Mouse (Mus musculus) intestine, embryonic 14.5 days (tissue): ENCODE measurements at regions not wholly inside any gene's neighbourhood (a gene's known extent, or its start where the extent isn't known, plus 50 kb on each side); places are given as distances from the start of the nearest gene placed in this dataset.

Experiments used
- ATAC-seq: fragments of 200-750 bp; cut with Nextera tagmentation; replicated peaks from 2 replicates; pipeline ENCODE4 v1.8.0; 2017; ENCODE audit warnings: low read depth, moderate number of reproducible peaks, moderate TSS enrichment, moderate library complexity; ENCODE audit not compliant: low FRiP score, low TSS enrichment
- DNase-seq: peaks from one replicate; pipeline ENCODE4 v3.0.0-alpha.2; 2018; ENCODE audit warnings: low spot score
- H3K27ac ChIP-seq: fragments of 300-500 bp; sonication (generic); 2 replicates; pipeline ENCODE4 v1.5.1; 2014; ENCODE audit warnings: low read depth, mild to moderate bottlenecking, control low read depth
- H3K27me3 ChIP-seq: fragments of 300-500 bp; sonication (generic); replicated peaks from 2 replicates; pipeline ENCODE4 v1.6.1; 2014; ENCODE audit warnings: low read length, control low read depth; ENCODE audit not compliant: control insufficient read depth, insufficient read depth
- H3K36me3 ChIP-seq: fragments of 300-500 bp; sonication (generic); 2 replicates; pipeline ENCODE4 v1.6.1; 2014; ENCODE audit warnings: low read length, control low read depth; ENCODE audit not compliant: control insufficient read depth, insufficient read depth
- H3K4me1 ChIP-seq: fragments of 300-500 bp; sonication (generic); replicated peaks from 2 replicates; pipeline ENCODE4 v1.6.1; 2014; ENCODE audit warnings: low read length, control low read depth, mixed read lengths; ENCODE audit not compliant: control insufficient read depth, insufficient read depth
- H3K4me2 ChIP-seq: fragments of 300-500 bp; sonication (generic); 2 replicates; pipeline ENCODE4 v1.6.1; 2014; ENCODE audit warnings: low read length
- H3K4me3 ChIP-seq: fragments of 300-500 bp; sonication (generic); 2 replicates; pipeline ENCODE4 v1.5.1; 2014; ENCODE audit warnings: low read depth, low read length, control low read depth, mixed read lengths
- H3K9ac ChIP-seq: fragments of 300-500 bp; sonication (generic); 2 replicates; pipeline ENCODE4 v1.6.1; 2014; ENCODE audit warnings: mild to moderate bottlenecking, low read length
- H3K9me3 ChIP-seq: fragments of 300-500 bp; sonication (generic); 2 replicates; pipeline ENCODE4 v1.6.1; 2016; ENCODE audit warnings: low read length, control low read depth; ENCODE audit not compliant: control insufficient read depth
- WGBS: fragments of 180-500 bp; shearing (Covaris S2); extraction: QIAGEN DNeasy Blood & Tissue Kit; methylation state at CpG from one replicate; pipeline ENCODE4 v1.1.7; 2014; 5-methylcytosine and 5-hydroxymethylcytosine counted together

DNA sequence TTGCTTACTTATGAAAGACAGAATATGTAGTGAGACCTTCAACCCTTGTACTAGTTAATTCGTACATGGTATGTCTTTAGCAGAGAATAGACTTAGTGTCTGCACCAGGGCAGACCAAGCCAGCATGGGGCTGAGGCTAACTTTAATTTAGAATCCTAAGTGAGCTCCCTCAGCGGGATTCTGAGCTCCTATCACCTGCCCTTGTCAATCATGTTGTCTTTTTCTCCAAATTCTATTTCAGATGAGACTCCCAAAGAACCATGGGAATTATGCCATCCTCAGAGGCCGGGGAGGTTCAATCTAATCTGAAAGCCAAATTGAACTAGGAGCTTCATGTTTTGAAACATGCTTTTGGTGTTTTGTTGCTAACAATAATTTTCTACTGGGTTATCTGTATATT lies 553.8 kb upstream of the Mpdz start:
- H3K27ac ChIP-seq, result no peak overlapping the region
- H3K36me3 ChIP-seq, result no peaks in the 10 kb centered on the region
- no peaks in the 10 kb centered on the region for H3K27me3 ChIP-seq
- no peak overlapping the region for H3K4me3 ChIP-seq
- H3K9me3 ChIP-seq, result no peaks in the 10 kb centered on the region
- 76% methylated on average over 3 of the region's 3 CpGs for WGBS
- H3K9ac ChIP-seq, result no peak overlapping the region
- ATAC-seq (no peak), DNase-seq (no peak)
- 0 out of 2 replicates have a peak, but pooled peaks cover 4% of the 10 kb centered on the region for H3K4me1 ChIP-seq
- no peak overlapping the region for H3K4me2 ChIP-seq

DNA sequence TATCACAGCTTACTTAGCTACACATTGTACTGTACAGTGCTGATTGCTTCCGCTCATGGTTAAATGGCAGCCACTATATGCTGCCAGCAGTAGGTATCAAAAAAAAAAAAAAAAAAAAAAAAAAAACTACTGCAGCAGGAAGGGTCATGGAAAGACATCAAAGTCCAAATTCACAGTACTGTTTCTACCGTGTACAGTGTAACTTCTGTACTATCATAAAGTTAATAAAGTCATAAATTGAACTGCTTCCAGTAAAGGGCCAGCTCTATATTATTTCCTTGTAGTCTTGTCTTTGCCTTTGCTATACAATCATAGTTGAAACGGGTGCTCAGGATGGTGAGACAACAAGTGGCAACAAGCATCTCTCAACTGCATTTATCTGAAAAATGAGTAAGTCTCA lies 552.6 kb upstream of the Mpdz start:
- Histone ChIP-seq H3K4me2 (no peak overlapping the region), H3K27ac (no peak overlapping the region), H3K4me1 (0 out of 2 replicates have a peak, but pooled peaks cover 4% of the 10 kb centered on the region), H3K4me3 (no peak overlapping the region), H3K9me3 (no peaks in the 10 kb centered on the region), H3K27me3 (no peaks in the 10 kb centered on the region), H3K36me3 (no peaks in the 10 kb centered on the region), H3K9ac (no peak overlapping the region)
- ATAC-seq (no peak), DNase-seq (no peak)
- 85% methylated on average over 3 of the region's 3 CpGs for WGBS

DNA sequence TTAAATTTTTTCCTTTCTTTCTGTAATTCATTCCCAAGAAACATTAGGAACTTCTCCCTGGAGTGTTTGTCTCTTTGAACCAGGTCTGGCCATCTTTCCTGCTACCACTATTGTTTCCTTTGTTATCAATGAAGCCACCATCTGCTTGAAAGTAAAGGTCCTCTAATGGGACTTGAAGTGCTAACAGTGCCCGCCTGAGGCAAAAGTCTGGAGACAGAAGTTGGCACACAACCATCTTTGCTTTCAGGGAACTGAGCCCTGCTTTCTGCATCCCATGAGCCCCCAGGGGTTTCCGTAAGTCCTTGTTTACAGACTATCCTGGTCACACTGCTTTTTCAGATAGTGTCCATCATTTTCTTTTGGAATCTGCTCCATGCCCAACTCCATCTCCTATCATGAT lies 546.2 kb upstream of the Mpdz start:
- Histone ChIP-seq H3K4me3 (no peak overlapping the region), H3K4me1 (no peaks in the 10 kb centered on the region), H3K36me3 (no peaks in the 10 kb centered on the region), H3K4me2 (no peak overlapping the region), H3K9me3 (no peaks in the 10 kb centered on the region), H3K9ac (no peak overlapping the region), H3K27me3 (no peaks in the 10 kb centered on the region), H3K27ac (no peak overlapping the region)
- DNase-seq (no peak), ATAC-seq (no peak)
- 84% methylated on average over 2 of the region's 2 CpGs for WGBS

DNA sequence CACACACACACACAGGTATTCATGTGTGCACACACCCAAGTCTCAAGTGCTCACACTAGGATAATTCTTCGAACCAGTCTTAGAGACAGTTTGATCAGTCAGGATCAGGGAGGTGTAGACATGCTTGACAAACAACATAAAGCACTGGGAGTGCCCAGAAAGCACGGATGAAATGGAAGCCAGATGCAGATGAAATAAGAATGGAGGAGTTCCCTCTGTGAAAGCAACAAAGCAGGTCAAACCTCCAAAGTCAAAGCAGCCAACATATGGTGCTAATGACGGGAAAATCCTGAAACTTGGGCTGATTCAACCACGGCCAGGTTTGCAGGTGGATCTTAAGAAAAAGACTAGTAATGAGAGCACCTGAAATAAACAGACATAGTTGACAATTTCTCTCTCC lies 544.0 kb upstream of the Mpdz start:
- WGBS, result 59% methylated on average over 4 of the region's 4 CpGs
- H3K36me3 ChIP-seq, result no peaks in the 10 kb centered on the region
- DNase-seq, result no peak
- H3K4me1 ChIP-seq, result no peaks in the 10 kb centered on the region
- H3K27me3 ChIP-seq, result no peaks in the 10 kb centered on the region
- ATAC-seq, result no peak
- H3K9ac ChIP-seq, result no peak overlapping the region
- no peaks in the 10 kb centered on the region for H3K9me3 ChIP-seq
- H3K4me2 ChIP-seq, result no peak overlapping the region
- no peak overlapping the region for H3K27ac ChIP-seq
- H3K4me3 ChIP-seq, result no peak overlapping the region

DNA sequence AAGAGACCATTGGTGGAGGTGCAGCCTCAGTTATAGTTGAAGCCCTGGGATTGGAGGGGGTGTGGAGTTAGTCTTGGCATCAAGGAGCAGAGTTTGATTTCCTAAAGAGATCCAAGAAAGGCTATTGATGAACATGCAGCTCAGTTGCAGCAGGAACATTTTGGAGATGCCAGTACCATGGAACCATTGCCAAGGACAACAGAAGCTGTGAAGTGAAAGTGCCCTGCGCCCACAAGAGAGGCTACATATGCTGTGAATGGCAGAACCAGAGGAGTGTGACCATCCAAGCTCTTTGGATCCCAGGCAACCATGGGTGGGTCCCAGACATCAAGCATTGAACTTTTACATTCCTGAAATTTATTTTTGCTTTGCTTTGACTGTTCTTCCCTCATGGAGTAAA lies 539.2 kb upstream of the Mpdz start:
- H3K9me3 ChIP-seq, result no peaks in the 10 kb centered on the region
- H3K9ac ChIP-seq, result no peak overlapping the region
- no peak overlapping the region for H3K27ac ChIP-seq
- ATAC-seq, result no peak
- H3K4me2 ChIP-seq, result no peak overlapping the region
- H3K36me3 ChIP-seq, result no peaks in the 10 kb centered on the region
- H3K4me1 ChIP-seq, result no peaks in the 10 kb centered on the region
- no peak overlapping the region for H3K4me3 ChIP-seq
- DNase-seq, result no peak
- H3K27me3 ChIP-seq, result no peaks in the 10 kb centered on the region
- WGBS, result 88% methylated on average over 1 of the region's 1 CpGs

DNA sequence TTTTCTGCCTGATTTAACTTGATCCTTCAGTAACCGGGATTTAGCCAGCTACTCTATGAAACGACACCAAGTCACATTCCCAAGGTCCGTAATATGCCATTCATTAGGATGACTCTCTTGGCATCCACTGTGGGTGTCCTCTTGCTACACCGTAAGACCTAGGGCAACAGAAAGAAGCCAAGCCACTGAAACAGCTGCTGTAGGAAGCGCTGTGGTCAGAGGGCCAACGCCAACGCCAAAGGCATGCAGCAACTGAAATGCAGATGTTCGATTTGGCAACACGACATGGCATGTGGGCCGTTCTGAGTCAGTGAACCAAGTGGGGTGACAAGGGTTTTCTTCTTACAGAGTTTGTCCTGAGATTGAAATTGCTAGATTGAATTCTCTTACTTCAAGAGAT lies 527.9 kb upstream of the Mpdz start:
- Histone ChIP-seq H3K4me1 (no peaks in the 10 kb centered on the region), H3K27me3 (no peaks in the 10 kb centered on the region), H3K4me2 (no peak overlapping the region), H3K9ac (no peak overlapping the region), H3K9me3 (no peaks in the 10 kb centered on the region), H3K4me3 (no peak overlapping the region), H3K27ac (no peak overlapping the region), H3K36me3 (no peaks in the 10 kb centered on the region)
- DNase-seq (no peak), ATAC-seq (no peak)
- WGBS, result 84% methylated on average over 10 of the region's 10 CpGs

DNA sequence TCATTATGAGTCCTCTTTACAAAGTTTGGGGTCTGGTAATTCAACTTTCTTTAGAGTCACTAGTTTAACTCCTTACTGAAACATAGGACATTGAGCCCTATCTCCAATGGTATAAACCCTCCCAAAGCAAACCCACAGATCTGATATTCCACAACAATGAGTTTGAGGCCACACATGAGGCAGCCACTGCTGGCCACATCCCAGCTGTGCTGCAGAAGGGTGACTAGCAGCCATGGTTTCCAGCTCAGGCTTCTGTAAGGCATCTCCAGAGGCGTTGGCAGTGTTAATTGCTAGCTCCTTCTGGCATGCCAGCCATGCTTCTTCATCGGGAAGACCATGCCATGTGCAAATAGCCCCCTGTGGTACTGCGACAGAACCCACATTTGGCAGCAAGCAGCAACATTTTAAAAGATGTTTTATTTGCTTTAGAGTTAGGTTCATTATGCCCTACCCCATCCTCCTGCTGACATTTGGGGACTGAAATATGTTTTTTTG lies 527.1 kb upstream of the Mpdz start:
- Histone ChIP-seq H3K4me3 (no peak overlapping the region), H3K27me3 (no peaks in the 10 kb centered on the region), H3K36me3 (no peaks in the 10 kb centered on the region), H3K27ac (no peak overlapping the region), H3K9me3 (no peaks in the 10 kb centered on the region), H3K9ac (no peak overlapping the region), H3K4me2 (no peak overlapping the region), H3K4me1 (no peaks in the 10 kb centered on the region)
- ATAC-seq (no peak), DNase-seq (no peak)
- 67% methylated on average over 3 of the region's 3 CpGs for WGBS

DNA sequence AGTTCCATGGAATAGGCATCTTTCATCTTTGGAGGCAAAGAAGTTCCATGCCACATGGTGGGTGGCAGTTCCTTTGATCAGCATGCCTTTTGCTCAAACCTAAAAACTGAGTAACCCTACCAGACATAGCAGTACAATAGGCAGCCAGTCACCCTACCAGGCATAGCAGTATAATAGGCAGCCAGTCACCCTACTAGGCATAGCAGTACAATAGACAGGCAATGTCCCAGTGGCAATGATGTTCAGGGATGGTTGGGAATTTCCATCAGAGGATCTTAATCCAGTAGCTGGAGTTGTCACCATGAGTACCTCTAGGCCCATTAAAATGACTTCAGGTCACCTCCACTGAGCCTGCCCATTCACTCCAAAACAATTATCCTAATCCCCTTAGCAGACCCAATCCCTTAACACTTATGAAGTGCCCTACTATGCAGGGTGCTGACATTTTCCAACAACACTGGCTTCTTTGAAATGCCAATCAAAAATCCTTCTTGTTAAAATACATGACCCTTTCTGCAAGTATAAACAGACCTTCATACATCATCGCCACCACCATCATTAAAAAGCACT lies 523.5 kb upstream of the Mpdz start:
- Histone ChIP-seq H3K27ac (no peak overlapping the region), H3K4me2 (no peak overlapping the region), H3K4me3 (no peak overlapping the region), H3K36me3 (no peaks in the 10 kb centered on the region), H3K9me3 (no peaks in the 10 kb centered on the region), H3K9ac (no peak overlapping the region), H3K4me1 (no peaks in the 10 kb centered on the region), H3K27me3 (no peaks in the 10 kb centered on the region)
- no peak for DNase-seq
- no peak for ATAC-seq
- WGBS, result 93% methylated on average over 1 of the region's 1 CpGs

DNA sequence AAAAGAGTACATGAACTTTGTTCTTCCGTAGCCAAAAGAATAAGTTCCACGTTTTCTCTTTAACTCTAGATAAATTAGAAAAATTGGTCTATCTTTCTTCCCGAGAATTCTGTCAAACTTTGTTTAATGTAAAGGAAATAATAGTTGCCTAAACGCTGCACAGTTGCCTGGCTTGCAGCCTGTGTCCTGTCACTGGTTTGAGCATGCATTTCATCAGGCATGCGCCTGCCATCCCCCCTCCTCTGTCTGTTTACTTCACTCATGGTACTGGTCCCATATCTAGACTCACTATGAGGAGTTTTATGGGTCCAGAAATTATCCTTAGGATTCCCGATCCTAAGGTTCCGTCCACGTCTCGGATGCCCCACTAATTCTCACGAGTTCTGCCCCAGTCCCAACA lies 520.5 kb upstream of the Mpdz start:
- peak overlapping the region; percentile 0; the same call in 1 of the 2 replicates for H3K27ac ChIP-seq
- peak overlapping the region; percentile 2; the same call in 1 of the 2 replicates for H3K4me2 ChIP-seq
- no peak overlapping the region for H3K4me3 ChIP-seq
- no peaks in the 10 kb centered on the region for H3K4me1 ChIP-seq
- WGBS, result 38% methylated on average over 10 of the region's 10 CpGs
- H3K36me3 ChIP-seq, result no peaks in the 10 kb centered on the region
- no peak overlapping the region for H3K9ac ChIP-seq
- H3K9me3 ChIP-seq, result no peaks in the 10 kb centered on the region
- no peaks in the 10 kb centered on the region for H3K27me3 ChIP-seq
- peak; percentile 58 for DNase-seq
- no peak; the same call in 1 of the 2 replicates for ATAC-seq
